Mouse (Mus musculus) heart, embryonic 14.5 days (tissue): ENCODE measurements around the gene Sars. TPM values are rescaled to one million over a fixed set of nuclear protein-coding genes. Genes with fewer than 3 reads are reported as not detected.

Experiments
- ATAC-seq: fragments of 200-750 bp; cut with Nextera tagmentation; 2 replicates; pipeline ENCODE4 v1.8.0; 2017; ENCODE audit warnings: low read depth, moderate TSS enrichment; ENCODE audit not compliant: insufficient number of reproducible peaks, insufficient read depth, low FRiP score
- H3K27ac ChIP-seq, 2 experiments: fragments of 200-500 bp in 1 of 2; fragments of 300-500 bp in 1 of 2; sonication (generic) in 1 of 2; replicated peaks in 1 of 2; 2 replicates each; pipeline ENCODE4 v1.5.1; 2012 to 2014; ENCODE audit warnings: low read depth in 2 of 2, low read length in 2 of 2, control low read depth in 1 of 2, mild to moderate bottlenecking in 1 of 2, mixed read lengths in 1 of 2; ENCODE audit not compliant: control insufficient read depth in 1 of 2, insufficient read depth in 1 of 2
- H3K27me3 ChIP-seq: fragments of 300-500 bp; sonication (generic); 2 replicates; pipeline ENCODE4 v1.6.1; 2014; ENCODE audit warnings: mild to moderate bottlenecking, low read length, control low read depth; ENCODE audit not compliant: control insufficient read depth, insufficient read depth
- H3K36me3 ChIP-seq: fragments of 300-500 bp; sonication (generic); 2 replicates; pipeline ENCODE4 v1.6.1; 2014; ENCODE audit warnings: mild to moderate bottlenecking, control low read depth, low read length, mixed read lengths; ENCODE audit not compliant: control insufficient read depth, insufficient read depth
- H3K4me1 ChIP-seq, 2 experiments: fragments of 200-500 bp in 1 of 2; fragments of 300-500 bp in 1 of 2; sonication (generic) in 1 of 2; 2 replicates each; pipeline ENCODE4 v1.6.1; 2012 to 2014; ENCODE audit warnings: low read length in 2 of 2, control low read depth in 1 of 2, mixed read lengths in 1 of 2; ENCODE audit not compliant: control insufficient read depth in 2 of 2, insufficient read depth in 2 of 2
- H3K4me2 ChIP-seq: fragments of 300-500 bp; sonication (generic); 2 replicates; pipeline ENCODE4 v1.6.1; 2014; ENCODE audit warnings: mild to moderate bottlenecking, low read length
- H3K4me3 ChIP-seq, 2 experiments: fragments of 200-500 bp in 1 of 2; fragments of 300-500 bp in 1 of 2; sonication (generic) in 1 of 2; 2 replicates each; pipeline ENCODE4 v1.5.1; 2012 to 2014; ENCODE audit warnings: low read length in 2 of 2, mild to moderate bottlenecking in 2 of 2, control low read depth in 1 of 2, low read depth in 1 of 2, moderate library complexity in 1 of 2; ENCODE audit not compliant: control insufficient read depth in 1 of 2, insufficient read depth in 1 of 2
- H3K9ac ChIP-seq: fragments of 300-500 bp; sonication (generic); 2 replicates; pipeline ENCODE4 v1.6.1; 2014; ENCODE audit warnings: mild to moderate bottlenecking, low read length
- H3K9me3 ChIP-seq: fragments of 300-500 bp; sonication (generic); 2 replicates; pipeline ENCODE4 v1.6.1; 2016; ENCODE audit warnings: low read length, control low read depth; ENCODE audit not compliant: control insufficient read depth
- WGBS: fragments of 180-500 bp; shearing (Covaris S2); extraction: QIAGEN DNeasy Blood & Tissue Kit; methylation state at CpG from one replicate; pipeline ENCODE4 v1.1.7; 2014; 5-methylcytosine and 5-hydroxymethylcytosine counted together
- polyA plus RNA-seq: library from polyadenylated mRNA; unstranded; fragments of >200 nt; fragmentation: Nextera tagmentation; extraction: Ambion mirVana; gene quantifications from 2 replicates; pipeline ENCODE4 v1.2.1, GENCODE M21; 2014

Gene Sars
- polyA plus RNA-seq, 1 experiment from 2014 or later, result 84.5 TPM

GRCm38 (mm10) chr3:108467760-108468159, 22.8 kb upstream of the Sars start:
- no peaks in the 10 kb centered on the region for H3K9me3 ChIP-seq
- no peaks in the 10 kb centered on the region for H3K36me3 ChIP-seq
- no peak overlapping the region for H3K4me2 ChIP-seq
- no peak for ATAC-seq
- H3K27ac ChIP-seq, result no peak overlapping the region
- no peak overlapping the region for H3K4me3 ChIP-seq
- no peaks in the 10 kb centered on the region for H3K27me3 ChIP-seq
- H3K4me1 ChIP-seq, result 0 out of 4 replicates have a peak, but pooled peaks cover 0 to 2% of the 10 kb centered on the region in 2 experiments
- H3K9ac ChIP-seq, result no peak overlapping the region
- 58% methylated on average over 8 of the region's 8 CpGs for WGBS

GRCm38 (mm10) chr3:108466425-108466824, 21.4 kb upstream of the Sars start:
- H3K4me3 ChIP-seq, result no peak overlapping the region
- H3K9me3 ChIP-seq, result no peaks in the 10 kb centered on the region
- H3K27me3 ChIP-seq, result no peaks in the 10 kb centered on the region
- no peaks in the 10 kb centered on the region for H3K36me3 ChIP-seq
- WGBS, result 85% methylated on average over 6 of the region's 6 CpGs
- H3K4me1 ChIP-seq, result 0 out of 4 replicates have a peak, but pooled peaks cover 0 to 2% of the 10 kb centered on the region in 2 experiments
- no peak overlapping the region for H3K27ac ChIP-seq
- ATAC-seq, result no peak
- no peak overlapping the region for H3K9ac ChIP-seq
- no peak overlapping the region for H3K4me2 ChIP-seq

- peaks cover 0 to 6% of the 10 kb centered on the region in 2 experiments; a peak in 1 of 4 replicates for H3K4me1 ChIP-seq
- no peaks in the 10 kb centered on the region for H3K36me3 ChIP-seq
- H3K9me3 ChIP-seq, result no peaks in the 10 kb centered on the region
- ATAC-seq, result no peak
- peak overlapping the region; percentile 30; the same call in 1 of the 2 replicates for H3K9ac ChIP-seq
- H3K27ac ChIP-seq, result no peak overlapping the region
- H3K4me2 ChIP-seq, result peak overlapping the region; percentile 49
- H3K27me3 ChIP-seq, result no peaks in the 10 kb centered on the region
- WGBS, result 30% methylated on average over 10 of the region's 10 CpGs
- H3K4me3 ChIP-seq, result peak overlapping the region in 1 of 2 experiments; percentile 7; a peak in 1 of 4 replicates
Measured at GRCm38 (mm10) chr3:108458866-108459265, 13.9 kb upstream of the Sars start.

GRCm38 (mm10) chr3:108458380-108458779, 13.4 kb upstream of the Sars start:
- Histone ChIP-seq H3K27ac (no peak overlapping the region), H3K9ac (peak overlapping the region; percentile 30; the same call in 1 of the 2 replicates)

GRCm38 (mm10) chr3:108454172-108454571, 9.2 kb upstream of the Sars start:
- H3K4me2 ChIP-seq, result no peak overlapping the region
- H3K9ac ChIP-seq, result no peak overlapping the region
- H3K27ac ChIP-seq, result no peak overlapping the region
- no peaks in the 10 kb centered on the region for H3K27me3 ChIP-seq
- H3K36me3 ChIP-seq, result no peaks in the 10 kb centered on the region
- no peak overlapping the region for H3K4me3 ChIP-seq
- WGBS, result 66% methylated on average over 1 of the region's 1 CpGs
- H3K4me1 ChIP-seq, result peaks cover 0 to 6% of the 10 kb centered on the region in 2 experiments; a peak in 1 of 4 replicates
- no peak for ATAC-seq
- H3K9me3 ChIP-seq, result no peaks in the 10 kb centered on the region

More at GRCm38 (mm10) chr3:108458380-108458779, 13.4 kb upstream of the Sars start:
- ATAC-seq, result no peak
- Histone ChIP-seq H3K36me3 (no peaks in the 10 kb centered on the region), H3K9me3 (no peaks in the 10 kb centered on the region), H3K4me2 (peak overlapping the region; percentile 49), H3K4me1 (peaks cover 0 to 6% of the 10 kb centered on the region in 2 experiments; a peak in 1 of 4 replicates), H3K27me3 (no peaks in the 10 kb centered on the region), H3K4me3 (peak overlapping the region; percentile 6 to 7; a peak in 2 of 4 replicates)
- 55% methylated on average over 14 of the region's 14 CpGs for WGBS

- ATAC-seq, result no peak
- Histone ChIP-seq H3K27ac (no peak overlapping the region), H3K36me3 (no peaks in the 10 kb centered on the region), H3K9ac (no peak overlapping the region), H3K4me1 (no peaks in the 10 kb centered on the region), H3K4me3 (no peak overlapping the region), H3K4me2 (no peak overlapping the region), H3K27me3 (no peaks in the 10 kb centered on the region), H3K9me3 (no peaks in the 10 kb centered on the region)
- WGBS, result 76% methylated on average over 2 of the region's 2 CpGs
Measured at GRCm38 (mm10) chr3:108451969-108452368, 7.0 kb upstream of the Sars start.

- 9% methylated on average over 6 of the region's 6 CpGs for WGBS
- 0 out of 2 replicates have a peak, but pooled peaks have one; percentile 1 for ATAC-seq
- H3K4me3 ChIP-seq, result peak overlapping the region; percentile 60 to 79
Measured at GRCm38 (mm10) chr3:108445366-108445705, 327 bp upstream of the Sars start.

GRCm38 (mm10) chr3:108444029-108444428, 980 bp downstream of the Sars start:
- Histone ChIP-seq H3K4me1 (peaks cover 2 to 14% of the 10 kb centered on the region in 2 experiments; a peak in 3 of 4 replicates), H3K4me2 (peak overlapping the region; percentile 90), H3K36me3 (peaks cover 23% of the 10 kb centered on the region), H3K27ac (peak overlapping the region; percentile 23 to 62; a peak in 3 of 4 replicates), H3K9ac (peak overlapping the region; percentile 76), H3K4me3 (peak overlapping the region; percentile 60 to 79), H3K9me3 (no peaks in the 10 kb centered on the region), H3K27me3 (no peaks in the 10 kb centered on the region)
- no peak for ATAC-seq
- 21% methylated on average over 8 of the region's 8 CpGs for WGBS

More at GRCm38 (mm10) chr3:108445366-108445705, 327 bp upstream of the Sars start:
- H3K4me1 ChIP-seq, result peaks cover 2 to 14% of the 10 kb centered on the region in 2 experiments; a peak in 3 of 4 replicates
- H3K4me2 ChIP-seq, result peak overlapping the region; percentile 90
- peaks cover 20% of the 10 kb centered on the region for H3K36me3 ChIP-seq
- no peaks in the 10 kb centered on the region for H3K27me3 ChIP-seq
- H3K9me3 ChIP-seq, result no peaks in the 10 kb centered on the region
- peak overlapping the region; percentile 76 for H3K9ac ChIP-seq
- H3K27ac ChIP-seq, result peak overlapping the region; percentile 19 to 61; a peak in 2 of 4 replicates
